Mouse (Mus musculus): ENCODE data around the gene Yars. TPM values are rescaled to one million over a fixed set of nuclear protein-coding genes. Genes with fewer than 3 reads are reported as not detected.
A peak's percentile ranks its signal among the peaks of the same experiment; 100 is the strongest.

Gene Yars
- polyA plus RNA-seq, 1 experiment from 2014 or later = 92.2 TPM

DNA sequence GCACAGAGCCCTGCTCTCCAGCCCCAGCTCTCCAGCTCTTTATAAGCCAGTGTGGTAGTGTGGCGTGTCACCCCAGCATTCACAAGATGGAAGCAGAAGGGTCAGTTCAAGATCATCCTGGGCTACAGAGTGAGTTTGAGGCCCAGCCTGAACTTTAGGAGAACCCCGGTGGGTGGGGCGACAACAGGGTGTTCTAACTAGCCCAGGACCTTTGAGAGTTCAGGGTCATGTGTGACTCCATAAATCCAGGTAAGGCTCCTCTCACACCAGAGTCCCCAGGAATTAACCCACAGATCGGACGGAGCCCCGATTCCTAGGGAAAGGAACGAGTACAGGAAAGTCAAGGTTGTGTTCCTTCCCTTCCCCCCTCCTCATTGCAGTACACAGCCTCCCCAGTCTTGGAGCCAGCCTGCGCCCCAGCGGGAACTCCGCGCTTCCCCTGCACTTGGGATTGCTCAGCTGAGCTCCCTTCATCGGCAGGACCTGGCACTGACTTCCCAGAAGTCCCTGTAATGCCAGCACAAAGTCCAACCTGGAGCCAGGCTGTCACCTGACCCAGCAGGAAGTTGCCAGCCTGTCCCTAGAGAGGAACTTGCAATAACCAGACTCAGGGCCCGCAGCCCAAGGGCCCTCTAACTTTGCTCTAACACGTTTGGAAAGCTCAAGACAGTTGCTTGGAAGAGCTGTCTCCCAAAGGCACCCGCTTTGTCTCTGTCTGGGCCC is 61.4 kb downstream of the Yars start:
- Histone ChIP-seq H3K4me2 (peak overlapping the region; percentile 42), H3K4me1 (ENCODE audit: insufficient read depth) (peaks cover 6% of the 10 kb centered on the region; the same call in 1 of the 2 replicates), H3K9me3 (ENCODE audit: low read depth, low read length) (no peaks in the 10 kb centered on the region), H3K4me3 (ENCODE audit: low read depth, low read length) (no peak overlapping the region), H3K36me3 (ENCODE audit: insufficient read depth) (no peaks in the 10 kb centered on the region), H3K9ac (0 out of 2 replicates have a peak overlapping the region, but pooled peaks have one; percentile 9), H3K27ac (ENCODE audit: low read depth) (no peak overlapping the region), H3K27me3 (ENCODE audit: insufficient read depth, low read length) (peaks cover 30% of the 10 kb centered on the region)
- no peak for DNase-seq
- no peak for TF ChIP-seq CTCF (IDR thresholded peaks at IDR 0.05; ENCODE audit: low read depth)
- 26% methylated on average over 15 of the region's 15 CpGs for WGBS
- peak; percentile 15; the same call in 1 of the 2 replicates for ATAC-seq (ENCODE audit: insufficient read depth)

DNA sequence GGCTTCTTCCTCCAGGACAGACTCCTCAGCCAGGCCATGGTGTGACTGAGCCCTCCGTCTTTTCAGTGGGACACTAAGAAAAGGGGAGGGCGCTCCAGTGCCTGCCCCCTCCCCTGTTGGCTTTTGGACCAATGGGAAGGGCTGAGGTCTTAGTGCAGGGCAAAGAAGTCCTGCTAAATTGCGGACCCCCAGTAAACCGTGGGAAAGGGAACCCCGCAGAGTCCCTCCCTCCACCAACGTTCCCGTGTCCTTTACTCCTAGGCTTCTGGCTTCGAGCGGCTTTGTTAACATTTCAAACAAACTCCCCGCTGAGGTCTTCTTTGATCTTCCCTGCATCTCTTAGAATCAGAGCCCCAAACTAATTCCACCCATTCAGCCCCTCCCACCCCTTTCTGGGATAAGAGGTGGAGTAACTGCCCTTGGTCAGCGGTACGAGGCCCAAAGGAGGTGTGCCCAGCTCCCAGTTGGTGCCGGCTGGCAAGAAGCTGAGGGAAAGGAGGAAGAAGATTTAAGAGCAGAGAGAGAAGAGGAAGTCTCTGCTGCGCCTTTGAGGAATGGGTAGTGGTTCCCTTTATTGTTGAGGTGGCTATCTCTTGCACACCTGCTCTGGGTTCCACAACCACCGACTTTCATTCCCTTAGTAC is 62.0 kb downstream of the Yars start:
- no peak for DNase-seq
- H3K9ac ChIP-seq = 0 out of 2 replicates have a peak overlapping the region, but pooled peaks have one; percentile 9
- 5% methylated on average over 15 of the region's 15 CpGs for WGBS
- peaks cover 11% of the 10 kb centered on the region for H3K4me1 ChIP-seq (ENCODE audit: insufficient read depth)
- H3K4me2 ChIP-seq = peak overlapping the region; percentile 42
- H3K9me3 ChIP-seq (ENCODE audit: low read depth, low read length) = no peaks in the 10 kb centered on the region
- peak; percentile 48; the same call in 1 of the 2 replicates for ATAC-seq (ENCODE audit: insufficient read depth)
- H3K36me3 ChIP-seq (ENCODE audit: insufficient read depth) = no peaks in the 10 kb centered on the region
- no peak overlapping the region for H3K27ac ChIP-seq (ENCODE audit: low read depth)
- H3K27me3 ChIP-seq (ENCODE audit: insufficient read depth, low read length) = peaks cover 25% of the 10 kb centered on the region
- H3K4me3 ChIP-seq (ENCODE audit: low read depth, low read length) = no peak overlapping the region
- TF ChIP-seq CTCF (IDR thresholded peaks at IDR 0.05; ENCODE audit: low read depth) = no peak

- H3K27ac ChIP-seq (ENCODE audit: low read depth) = no peak overlapping the region
- no peak overlapping the region for H3K4me3 ChIP-seq (ENCODE audit: low read depth, low read length)
- H3K4me1 ChIP-seq (ENCODE audit: insufficient read depth) = peaks cover 17% of the 10 kb centered on the region
- no peaks in the 10 kb centered on the region for H3K9me3 ChIP-seq (ENCODE audit: low read depth, low read length)
- DNase-seq = no peak
- peaks cover 16% of the 10 kb centered on the region for H3K27me3 ChIP-seq (ENCODE audit: insufficient read depth, low read length)
- H3K4me2 ChIP-seq = no peak overlapping the region
- ATAC-seq (ENCODE audit: insufficient read depth) = no peak
- no peak for TF ChIP-seq CTCF (IDR thresholded peaks at IDR 0.05; ENCODE audit: low read depth)
- H3K9ac ChIP-seq = no peak overlapping the region
- 87% methylated on average over 2 of the region's 2 CpGs for WGBS
- H3K36me3 ChIP-seq (ENCODE audit: insufficient read depth) = no peaks in the 10 kb centered on the region
Observed at GRCm38 (mm10) chr4:129252492-129252891, 62.9 kb downstream of the Yars start.

DNA sequence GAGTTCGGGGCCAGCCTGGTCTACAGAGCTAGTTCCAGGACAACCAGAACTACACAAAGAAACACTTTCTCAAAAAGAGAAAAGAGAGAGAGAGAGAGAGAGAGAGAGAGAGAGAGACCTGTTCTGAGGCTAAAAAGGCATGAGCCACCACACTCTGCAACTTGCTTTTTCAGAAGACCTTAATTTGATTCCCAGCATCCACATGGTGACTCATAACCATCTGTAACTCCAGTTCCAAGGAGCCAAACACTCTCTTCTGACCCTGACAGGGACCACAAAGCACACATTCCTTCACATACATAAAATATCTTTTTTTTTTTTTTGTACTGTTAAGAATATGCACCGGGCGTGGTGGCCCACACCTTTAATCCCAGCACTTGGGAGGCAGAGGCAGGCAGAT is 65.0 kb downstream of the Yars start:
- no peaks in the 10 kb centered on the region for H3K9me3 ChIP-seq (ENCODE audit: low read depth, low read length)
- WGBS = 85% methylated on average over 3 of the region's 3 CpGs

DNA sequence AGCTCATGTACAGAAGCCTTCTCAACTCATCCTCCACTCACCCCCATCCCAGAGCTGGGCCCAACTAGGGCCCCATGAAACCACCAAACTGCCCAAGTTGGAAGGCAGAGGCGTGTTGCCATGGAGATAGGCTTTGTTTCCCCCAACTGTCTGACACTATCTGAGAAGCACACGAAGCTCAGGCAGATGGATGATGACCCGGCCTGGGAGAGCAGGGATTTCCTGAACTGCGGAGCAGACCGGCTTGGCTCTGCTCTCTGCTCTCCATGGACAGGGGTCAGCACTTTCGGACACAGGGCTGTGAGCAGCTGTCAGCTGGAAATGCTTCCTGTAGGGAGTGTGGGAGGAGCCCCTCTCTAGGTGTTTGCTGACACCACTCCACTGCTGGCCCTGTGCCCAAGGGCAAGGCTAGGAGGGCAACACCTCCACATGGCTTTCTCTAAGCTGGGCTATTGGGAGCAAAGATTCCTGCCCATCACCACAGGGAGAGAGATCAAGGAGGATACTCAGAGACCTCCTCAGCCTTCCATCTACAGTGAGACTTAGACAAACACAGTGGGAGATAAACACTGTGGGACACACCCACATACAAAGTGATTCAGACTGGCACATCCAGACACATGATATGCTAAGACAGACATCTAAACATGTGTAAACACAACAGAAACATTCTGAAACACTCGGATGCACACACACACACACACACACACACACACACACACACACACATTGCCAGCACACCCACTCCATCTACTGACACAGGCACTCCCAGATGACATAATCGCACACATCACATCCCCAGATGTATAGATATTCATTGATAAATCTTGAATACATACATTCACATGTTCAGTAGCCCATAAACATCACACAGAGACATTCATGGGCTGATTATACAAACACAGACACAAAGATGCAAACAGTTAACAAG is 67.2 kb downstream of the Yars start:
- Histone ChIP-seq H3K27ac (ENCODE audit: low read depth) (peak overlapping the region; percentile 67), H3K9ac (no peak overlapping the region), H3K4me3 (ENCODE audit: low read depth, low read length) (no peak overlapping the region), H3K4me1 (ENCODE audit: insufficient read depth) (peaks cover 15% of the 10 kb centered on the region), H3K9me3 (ENCODE audit: low read depth, low read length) (no peaks in the 10 kb centered on the region), H3K27me3 (ENCODE audit: insufficient read depth, low read length) (no peaks in the 10 kb centered on the region; the same call in 1 of the 2 replicates), H3K36me3 (ENCODE audit: insufficient read depth) (no peaks in the 10 kb centered on the region), H3K4me2 (peak overlapping the region; percentile 26; the same call in 1 of the 2 replicates)
- no peak for TF ChIP-seq CTCF (IDR thresholded peaks at IDR 0.05; ENCODE audit: low read depth)
- WGBS = 13% methylated on average over 8 of the region's 8 CpGs
- ATAC-seq (ENCODE audit: insufficient read depth) (peak; percentile 81), DNase-seq (peak; percentile 79)

More for the DNA sequence above, 65.0 kb downstream of the Yars start:
- H3K4me1 ChIP-seq (ENCODE audit: insufficient read depth) = peaks cover 17% of the 10 kb centered on the region
- ATAC-seq (ENCODE audit: insufficient read depth) (no peak), DNase-seq (no peak)
- no peak overlapping the region for H3K4me2 ChIP-seq
- no peak overlapping the region for H3K27ac ChIP-seq (ENCODE audit: low read depth)
- peaks cover 4% of the 10 kb centered on the region for H3K27me3 ChIP-seq (ENCODE audit: insufficient read depth, low read length)
- no peak overlapping the region for H3K4me3 ChIP-seq (ENCODE audit: low read depth, low read length)
- TF ChIP-seq CTCF (IDR thresholded peaks at IDR 0.05; ENCODE audit: low read depth) = no peak
- no peak overlapping the region for H3K9ac ChIP-seq
- H3K36me3 ChIP-seq (ENCODE audit: insufficient read depth) = no peaks in the 10 kb centered on the region

DNA sequence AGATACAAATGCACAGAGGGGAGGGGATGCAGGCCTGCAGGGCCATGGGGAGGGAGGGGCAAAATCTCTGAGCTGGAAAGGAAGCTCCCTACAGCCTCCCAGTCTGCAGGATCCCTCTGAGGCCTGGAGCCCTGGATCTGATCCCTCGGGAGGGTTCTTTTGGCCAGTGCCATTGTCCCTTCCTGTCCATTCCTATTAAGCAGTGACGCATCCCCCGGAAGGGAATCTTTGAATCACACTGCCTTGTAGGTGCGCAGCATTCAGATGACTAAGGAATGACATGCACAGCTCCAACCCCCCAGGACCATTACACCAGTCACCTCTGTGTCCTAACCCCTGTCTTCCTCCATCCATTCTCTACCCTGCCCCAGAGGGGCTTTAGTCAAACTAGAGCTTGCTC is 69.5 kb downstream of the Yars start:
- 83% methylated on average over 4 of the region's 4 CpGs for WGBS
- H3K27me3 ChIP-seq (ENCODE audit: insufficient read depth, low read length) = no peaks in the 10 kb centered on the region; the same call in 1 of the 2 replicates

More for the DNA sequence above, 69.5 kb downstream of the Yars start:
- no peak for DNase-seq
- Histone ChIP-seq H3K4me2 (no peak overlapping the region), H3K4me3 (ENCODE audit: low read depth, low read length) (no peak overlapping the region), H3K27ac (ENCODE audit: low read depth) (no peak overlapping the region), H3K36me3 (ENCODE audit: insufficient read depth) (no peaks in the 10 kb centered on the region), H3K9me3 (ENCODE audit: low read depth, low read length) (no peaks in the 10 kb centered on the region), H3K4me1 (ENCODE audit: insufficient read depth) (peaks cover 19% of the 10 kb centered on the region), H3K9ac (no peak overlapping the region)
- no peak for ATAC-seq (ENCODE audit: insufficient read depth)
- no peak for TF ChIP-seq CTCF (IDR thresholded peaks at IDR 0.05; ENCODE audit: low read depth)
